Mouse (Mus musculus): ENCODE measurements around the gene Hsp90ab1. TPM values are rescaled to one million over a fixed set of nuclear protein-coding genes. Genes with fewer than 3 reads are reported as not detected.

The Hsp90ab1 gene
- 1,076 TPM for total RNA-seq (2023)

GRCm38 (mm10) chr17:45573087-45573779, at the start of gene Hsp90ab1:
Gene Hsp90ab1 (minus strand): TSS chr17:45573271.

DNA sequence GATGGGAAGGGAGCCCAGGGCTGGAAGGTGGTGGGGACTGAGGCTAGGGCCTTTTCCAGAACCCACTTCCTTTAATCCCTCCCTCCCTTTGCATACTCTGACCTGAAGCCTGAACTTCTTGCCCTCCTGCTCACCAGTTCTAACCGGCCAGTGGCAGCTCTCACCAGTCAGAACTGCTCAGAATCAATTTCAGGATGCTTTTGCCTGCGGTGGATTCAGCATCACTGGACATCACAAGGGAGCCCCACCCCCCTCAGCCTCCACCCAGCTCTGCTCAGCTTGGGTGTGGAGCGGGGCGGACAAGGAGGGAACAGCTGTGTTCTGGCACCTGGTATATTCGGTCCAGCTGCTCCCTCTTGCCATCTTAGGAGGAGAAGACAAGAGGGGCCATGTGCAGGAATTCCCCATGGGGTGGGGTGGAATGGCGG, 28.8 kb upstream of the Hsp90ab1 start, which contains the start of gene Mymx:
Gene Mymx (minus strand): TSS at position 226 of the 428 bp plus-strand sequence.

DNA sequence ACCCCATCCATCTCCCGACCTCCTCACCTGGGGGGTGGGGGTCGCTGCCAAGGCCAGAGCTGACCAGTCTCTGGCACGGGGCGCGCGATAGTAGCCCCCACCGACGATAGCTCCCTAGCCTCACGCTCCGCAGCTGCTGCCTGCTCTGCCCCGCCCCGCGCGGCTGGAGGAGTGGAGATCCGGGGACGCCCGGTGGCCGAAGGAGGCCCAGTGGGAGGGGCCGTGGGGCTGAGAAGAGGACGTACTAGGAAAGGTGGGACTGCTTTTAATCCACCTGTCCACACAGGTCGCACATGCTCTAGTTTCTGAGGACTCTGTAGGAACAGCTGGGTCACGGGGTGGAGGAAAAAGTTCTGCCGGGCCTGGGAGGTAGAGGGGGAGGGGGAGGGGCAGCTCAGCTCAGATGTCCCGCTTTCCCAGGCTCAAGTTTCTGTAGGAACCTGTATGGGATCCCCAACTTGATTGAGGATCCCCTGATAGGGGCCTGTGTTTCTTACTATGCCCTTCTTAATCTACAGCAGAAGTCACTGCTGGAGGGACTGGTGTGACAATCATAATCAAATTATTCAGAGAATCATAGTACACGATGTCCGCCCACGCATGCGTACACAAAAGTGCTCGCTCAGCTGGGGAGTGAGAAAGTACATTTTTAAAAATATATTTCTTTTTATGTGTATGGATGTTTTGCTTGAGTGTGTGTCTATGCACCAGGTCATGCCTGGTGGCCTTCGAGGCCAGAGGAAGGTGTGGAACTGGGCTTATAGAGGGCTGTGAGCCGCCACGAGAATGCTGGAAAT, 26.6 kb upstream of the Hsp90ab1 start, which contains the start of gene Slc29a1:
Gene Slc29a1 (minus strand): TSS at position 161 of the 797 bp plus-strand sequence.

GRCm38 (mm10) chr17:45563655-45564530, 9.2 kb downstream of the Hsp90ab1 start, which contains the start of gene Slc35b2:
Gene Slc35b2 (plus strand): TSS chr17:45563874.

DNA sequence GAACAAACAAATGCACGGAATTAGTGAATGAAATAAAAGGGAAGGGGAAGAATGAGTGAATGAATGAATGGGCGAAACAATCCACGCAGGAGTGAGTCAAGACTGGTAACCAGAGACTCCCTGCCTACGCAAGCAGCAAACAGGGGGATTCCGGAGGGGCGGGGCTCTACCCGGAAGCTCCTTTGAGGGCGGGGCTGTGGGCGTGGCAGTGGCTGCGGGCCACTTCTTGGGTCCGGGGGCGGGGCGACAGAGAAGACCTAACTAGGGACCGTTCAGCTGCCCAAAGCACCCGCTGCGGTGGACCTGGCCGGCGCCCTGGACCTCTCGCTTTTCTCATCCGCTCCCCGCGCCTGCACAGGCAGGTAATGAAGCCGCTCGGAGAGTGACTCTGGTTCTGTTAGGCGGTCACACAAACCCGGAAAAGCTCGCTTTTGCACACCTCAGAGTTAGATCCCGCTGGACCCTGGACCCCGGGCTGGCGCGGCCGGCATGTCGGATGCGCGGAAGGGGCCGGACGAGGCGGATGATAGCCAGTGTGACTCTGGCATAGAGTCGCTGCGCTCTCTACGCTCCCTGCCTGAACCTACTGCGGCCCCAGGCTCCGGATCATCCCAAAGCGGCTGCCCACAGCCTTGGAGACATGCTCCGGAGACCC, 17.5 kb downstream of the Hsp90ab1 start, which contains the start of gene Nfkbie:
Gene Nfkbie (plus strand): TSS at position 252 of the 655 bp plus-strand sequence.

DNA sequence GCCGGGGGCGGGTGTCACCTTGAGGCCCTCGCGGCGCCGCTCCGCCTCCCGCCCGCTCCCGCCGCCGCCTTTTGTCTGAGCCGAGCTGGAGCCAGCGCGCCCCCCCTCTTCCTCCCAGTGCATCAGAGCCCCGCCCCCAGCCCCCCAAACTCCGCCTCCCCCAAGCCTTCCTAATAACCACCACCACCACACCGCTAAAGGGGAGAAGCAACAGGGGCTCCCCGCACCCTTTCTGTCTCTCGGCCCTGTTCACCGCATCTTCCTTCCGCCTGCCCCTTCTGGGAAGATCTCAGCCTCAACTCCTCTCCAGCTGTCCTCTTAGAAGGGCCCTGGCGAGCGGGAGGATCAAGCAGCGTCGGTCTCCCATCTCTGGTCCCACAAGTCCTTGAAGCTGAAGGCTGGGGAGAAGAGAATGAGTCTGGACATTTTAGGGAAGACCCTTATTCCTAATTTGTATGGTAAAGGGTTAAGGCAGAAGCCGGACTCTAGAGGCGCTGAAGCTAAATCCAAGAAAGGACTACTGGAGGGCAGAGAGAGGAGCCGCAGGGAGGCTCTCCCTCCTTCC, 23.4 kb downstream of the Hsp90ab1 start, which contains the start of gene Tmem151b:
Gene Tmem151b (minus strand): TSS at position 61 of the 565 bp plus-strand sequence.

GRCm38 (mm10) chr17:45523263-45523662, 49.8 kb downstream of the Hsp90ab1 start, which contains the start of gene Tcte1:
Gene Tcte1 (plus strand): TSS chr17:45523434.

Other genes with a start within 250 kb of the Hsp90ab1 start
- gene Cdc5l, start 139.5 kb downstream of the Hsp90ab1 start, total RNA-seq (2023), result 83.4 TPM
- gene Spats1, start 97.9 kb downstream of the Hsp90ab1 start, total RNA-seq (2023), result not detected
- gene Aars2, start 66.4 kb downstream of the Hsp90ab1 start, total RNA-seq (2023), result 17.9 TPM
- not detected for gene Tcte1, start 49.8 kb downstream of the Hsp90ab1 start, total RNA-seq (2023)
- gene Tmem151b, start 23.6 kb downstream of the Hsp90ab1 start, total RNA-seq (2023), result 0.12 TPM
- 36.3 TPM for gene Nfkbie, start 17.6 kb downstream of the Hsp90ab1 start, total RNA-seq (2023)
- 21.3 TPM for gene Slc35b2, start 9.4 kb downstream of the Hsp90ab1 start, total RNA-seq (2023)
- gene Slc29a1, start 26.3 kb upstream of the Hsp90ab1 start, total RNA-seq (2023), result 25.8 TPM
- not detected for gene Mymx, start 28.8 kb upstream of the Hsp90ab1 start, total RNA-seq (2023)
- not detected for gene Capn11, start 86.1 kb upstream of the Hsp90ab1 start, total RNA-seq (2023)
- gene Mrpl14, start 113.1 kb upstream of the Hsp90ab1 start, total RNA-seq (2023), result 29.8 TPM
- gene Tmem63b, start 113.6 kb upstream of the Hsp90ab1 start, total RNA-seq (2023), result 42.4 TPM
- gene 1600014C23Rik, start 160.6 kb upstream of the Hsp90ab1 start, total RNA-seq (2023), result not detected